Mouse (Mus musculus) MEL (cell line): ENCODE measurements at regions not wholly inside any gene's neighbourhood (a gene's known extent, or its start where the extent isn't known, plus 50 kb on each side); places are given as distances from the start of the nearest gene placed in this dataset.

Source experiments
- DNase-seq: peaks from one replicate; pipeline ENCODE4 v3.0.0; 2011; ENCODE audit warnings: low read depth, low spot score
- H3K27ac ChIP-seq: 2 replicates; pipeline ENCODE4 v1.5.1; 2012; ENCODE audit warnings: low read depth, mild to moderate bottlenecking, control low read depth, low read length, moderate library complexity; ENCODE audit not compliant: control insufficient read depth
- H3K27me3 ChIP-seq, 2 experiments: fragments of 150-350 bp in 1 of 2; sonication (generic) in 1 of 2; 2 replicates each; pipeline ENCODE4 v1.6.1; 2012; ENCODE audit warnings: low read length in 2 of 2, mild to moderate bottlenecking in 2 of 2, improper control_type of control experiment in 1 of 2, moderate library complexity in 1 of 2; ENCODE audit not compliant: insufficient read depth in 2 of 2, control insufficient read depth in 1 of 2
- H3K36me3 ChIP-seq, 2 experiments: 2 replicates each; pipeline ENCODE4 v1.6.1; 2012 to 2014; ENCODE audit warnings: low read length in 2 of 2, improper control_type of control experiment in 1 of 2, inconsistent platforms in 1 of 2, mild to moderate bottlenecking in 1 of 2; ENCODE audit not compliant: insufficient read depth in 2 of 2, control insufficient read depth in 1 of 2
- H3K4me1 ChIP-seq, 2 experiments: fragments of 150-350 bp in 1 of 2; sonication (generic) in 1 of 2; 2 replicates each; pipeline ENCODE4 v1.6.1; 2012; ENCODE audit warnings: low read length in 2 of 2, improper control_type of control experiment in 1 of 2, mild to moderate bottlenecking in 1 of 2; ENCODE audit not compliant: insufficient read depth in 2 of 2, control insufficient read depth in 1 of 2
- H3K4me3 ChIP-seq, 2 experiments: fragments of 150-350 bp in 1 of 2; sonication (generic) in 1 of 2; 2 replicates each; pipeline ENCODE4 v1.5.1; 2012; ENCODE audit warnings: low read depth in 2 of 2, low read length in 2 of 2, mild to moderate bottlenecking in 2 of 2, moderate library complexity in 2 of 2, control low read depth in 1 of 2, improper control_type of control experiment in 1 of 2; ENCODE audit not compliant: control insufficient read depth in 1 of 2, insufficient read depth in 1 of 2
- H3K79me2 ChIP-seq: 2 replicates; pipeline ENCODE4 v1.6.1; 2012; ENCODE audit warnings: mild to moderate bottlenecking, low read length, moderate library complexity; ENCODE audit not compliant: control insufficient read depth, poor library complexity, insufficient read depth
- H3K9ac ChIP-seq: 2 replicates; pipeline ENCODE4 v1.6.1; 2012; ENCODE audit warnings: low read depth, mild to moderate bottlenecking, control low read depth, low read length, moderate library complexity; ENCODE audit not compliant: control insufficient read depth, poor library complexity, severe bottlenecking
- H3K9me3 ChIP-seq: fragments of 150-350 bp; sonication (generic); replicated peaks from 2 replicates; pipeline ENCODE4 v1.6.1; 2012; ENCODE audit warnings: mild to moderate bottlenecking, low read length, improper control_type of control experiment, moderate library complexity; ENCODE audit not compliant: insufficient read depth
- BHLHE40 ChIP-seq: IDR thresholded peaks from 2 replicates; pipeline ENCODE4 v1.6.1; 2012; ENCODE audit warnings: low read depth, mild to moderate bottlenecking, inconsistent platforms, low read length, improper control_type of control experiment, borderline replicate concordance
- CHD2 ChIP-seq: IDR thresholded peaks from 2 replicates; pipeline ENCODE4 v1.6.1; 2011; ENCODE audit warnings: low read length, improper control_type of control experiment
- CTCF ChIP-seq, 3 experiments: IDR thresholded peaks in 2 of 3; conservative IDR thresholded peaks in 1 of 3; 2 replicates each; pipeline ENCODE4 v1.5.1; 2011 to 2012; ENCODE audit warnings: low read length in 3 of 3, low read depth in 2 of 3, mild to moderate bottlenecking in 2 of 3, improper control_type of control experiment in 1 of 3, inconsistent platforms in 1 of 3, mixed read lengths in 1 of 3, moderate library complexity in 1 of 3; ENCODE audit not compliant: control insufficient read depth in 1 of 3, insufficient read depth in 1 of 3, poor library complexity in 1 of 3, severe bottlenecking in 1 of 3
- E2F4 ChIP-seq: IDR thresholded peaks from 2 replicates; pipeline ENCODE4 v1.6.1; 2011; ENCODE audit warnings: low read depth, low read length, improper control_type of control experiment, borderline replicate concordance
- ELF1 ChIP-seq: IDR thresholded peaks from 2 replicates; pipeline ENCODE4 v1.6.1; 2014; ENCODE audit warnings: low read depth, mild to moderate bottlenecking, inconsistent platforms, low read length, improper control_type of control experiment, moderate library complexity
- EP300 ChIP-seq, 2 experiments: IDR thresholded peaks; 2 replicates each; pipeline ENCODE4 v1.6.1; 2011; ENCODE audit warnings: improper control_type of control experiment in 2 of 2, low read length in 2 of 2, low read depth in 1 of 2, mild to moderate bottlenecking in 1 of 2
- GABPA ChIP-seq: IDR thresholded peaks from 2 replicates; pipeline ENCODE4 v1.6.1; 2012; ENCODE audit warnings: low read depth, mild to moderate bottlenecking, inconsistent platforms, low read length, improper control_type of control experiment, moderate library complexity
- GATA1 ChIP-seq: IDR thresholded peaks from 2 replicates; pipeline ENCODE4 v1.6.1; 2011; ENCODE audit warnings: low read depth, low read length, improper control_type of control experiment
- HCFC1 ChIP-seq: IDR thresholded peaks from 2 replicates; pipeline ENCODE4 v1.6.1; 2012; ENCODE audit warnings: low read depth, mild to moderate bottlenecking, inconsistent platforms, low read length, improper control_type of control experiment, moderate library complexity
- KAT2A ChIP-seq: conservative IDR thresholded peaks from 2 replicates; pipeline ENCODE4 v1.6.1; 2012; ENCODE audit warnings: low read depth, low read length, improper control_type of control experiment, inconsistent platforms
- MAFK ChIP-seq: IDR thresholded peaks from 2 replicates; pipeline ENCODE4 v1.6.1; 2011; ENCODE audit warnings: low read depth, mild to moderate bottlenecking, low read length, improper control_type of control experiment, borderline replicate concordance
- MEF2A ChIP-seq: IDR thresholded peaks from 2 replicates; pipeline ENCODE4 v1.6.1; 2014; ENCODE audit warnings: low read depth, mild to moderate bottlenecking, inconsistent platforms, low read length, improper control_type of control experiment; ENCODE audit not compliant: poor library complexity, insufficient replicate concordance, severe bottlenecking; ENCODE audit errors: extremely low read depth
- MXI1 ChIP-seq: IDR thresholded peaks from 2 replicates; pipeline ENCODE4 v1.6.1; 2011; ENCODE audit warnings: mild to moderate bottlenecking, low read depth, low read length, improper control_type of control experiment
- MYB ChIP-seq: IDR thresholded peaks from 2 replicates; pipeline ENCODE4 v1.6.1; 2011; ENCODE audit warnings: mild to moderate bottlenecking, low read depth, low read length, improper control_type of control experiment
- NRF1 ChIP-seq: IDR thresholded peaks from 2 replicates; pipeline ENCODE4 v1.6.1; 2014; ENCODE audit warnings: low read depth, mild to moderate bottlenecking, inconsistent platforms, low read length, improper control_type of control experiment, moderate library complexity; ENCODE audit not compliant: poor library complexity, insufficient read depth, severe bottlenecking
- POLR2AphosphoS2 ChIP-seq: IDR thresholded peaks from 2 replicates; pipeline ENCODE4 v1.6.1; 2011; ENCODE audit warnings: low read length, improper control_type of control experiment
- RAD21 ChIP-seq: IDR thresholded peaks from 2 replicates; pipeline ENCODE4 v1.6.1; 2011; ENCODE audit warnings: mild to moderate bottlenecking, low read depth, low read length, improper control_type of control experiment
- RCOR1 ChIP-seq: IDR thresholded peaks from 2 replicates; pipeline ENCODE4 v1.6.1; 2012; ENCODE audit warnings: low read depth, mild to moderate bottlenecking, inconsistent platforms, low read length, improper control_type of control experiment
- SIN3A ChIP-seq: IDR thresholded peaks from 2 replicates; pipeline ENCODE4 v1.6.1; 2012; ENCODE audit warnings: low read length, improper control_type of control experiment, inconsistent platforms
- SMC3 ChIP-seq: IDR thresholded peaks from 2 replicates; pipeline ENCODE4 v1.6.1; 2011; ENCODE audit warnings: low read depth, low read length, improper control_type of control experiment
- TCF12 ChIP-seq: IDR thresholded peaks from 2 replicates; pipeline ENCODE4 v1.6.1; 2014; ENCODE audit warnings: low read depth, mild to moderate bottlenecking, inconsistent platforms, low read length, improper control_type of control experiment, moderate library complexity
- USF1 ChIP-seq: IDR thresholded peaks from 2 replicates; pipeline ENCODE4 v1.6.1; 2014; ENCODE audit warnings: low read depth, mild to moderate bottlenecking, inconsistent platforms, low read length, improper control_type of control experiment, moderate library complexity
- ZC3H11A ChIP-seq: IDR thresholded peaks from 2 replicates; pipeline ENCODE4 v1.6.1; 2012; ENCODE audit warnings: low read depth, mild to moderate bottlenecking, inconsistent platforms, low read length, improper control_type of control experiment
- ZKSCAN1 ChIP-seq: IDR thresholded peaks from 2 replicates; pipeline ENCODE4 v1.6.1; 2012; ENCODE audit warnings: low read depth, mild to moderate bottlenecking, inconsistent platforms, low read length, improper control_type of control experiment, moderate library complexity

GRCm38 (mm10) chr15:17933875-17934274 lies 884.9 kb upstream of the Cdh10 start:
- no peak overlapping the region for H3K27ac ChIP-seq
- H3K36me3 ChIP-seq: peaks cover 0 to 2% of the 10 kb centered on the region in 2 experiments; a peak in 1 of 4 replicates
- no peaks in the 10 kb centered on the region for H3K9me3 ChIP-seq
- no peaks in the 10 kb centered on the region for H3K27me3 ChIP-seq
- no peak overlapping the region for H3K9ac ChIP-seq
- H3K4me3 ChIP-seq: no peak overlapping the region
- no peaks in the 10 kb centered on the region for H3K79me2 ChIP-seq
- H3K4me1 ChIP-seq: no peaks in the 10 kb centered on the region
- TF ChIP-seq ELF1: no peak
- TF ChIP-seq MAFK: no peak
- no peak for TF ChIP-seq NRF1
- no peak for TF ChIP-seq KAT2A
- no peak for TF ChIP-seq MYB
- no peak for TF ChIP-seq RAD21
- no peak for TF ChIP-seq POLR2AphosphoS2
- TF ChIP-seq CHD2: no peak
- TF ChIP-seq ZC3H11A: no peak
- TF ChIP-seq ZKSCAN1: no peak
- no peak for TF ChIP-seq USF1
- TF ChIP-seq RCOR1: no peak
- TF ChIP-seq CTCF (IDR thresholded peaks at IDR 0.05 in 2 of 3, conservative IDR thresholded peaks at IDR 0.05 in 1 of 3; ENCODE audit: control insufficient read depth in 1 of 3, insufficient read depth in 1 of 3, low read depth in 2 of 3, low read length in 3 of 3, poor library complexity in 1 of 3, severe bottlenecking in 1 of 3): no peak
- TF ChIP-seq BHLHE40: no peak
- no peak for TF ChIP-seq E2F4
- no peak for TF ChIP-seq GATA1
- TF ChIP-seq MEF2A: no peak
- TF ChIP-seq EP300 (IDR thresholded peaks at IDR 0.05; ENCODE audit: low read depth in 1 of 2, low read length in 2 of 2): no peak
- no peak for TF ChIP-seq SMC3
- TF ChIP-seq MXI1: no peak
- no peak for DNase-seq

GRCm38 (mm10) chr15:17935473-17935872 lies 883.3 kb upstream of the Cdh10 start:
- DNase-seq: no peak
- no peak overlapping the region for H3K4me3 ChIP-seq
- no peaks in the 10 kb centered on the region for H3K9me3 ChIP-seq
- H3K9ac ChIP-seq: no peak overlapping the region
- no peak overlapping the region for H3K27ac ChIP-seq
- peaks cover 0 to 2% of the 10 kb centered on the region in 2 experiments; a peak in 1 of 4 replicates for H3K36me3 ChIP-seq
- no peak for TF ChIP-seq HCFC1
- no peak for TF ChIP-seq SIN3A
- TF ChIP-seq GATA1: no peak
- no peak for TF ChIP-seq GABPA
- TF ChIP-seq TCF12: no peak
- no peaks in the 10 kb centered on the region for H3K79me2 ChIP-seq
- H3K27me3 ChIP-seq: no peaks in the 10 kb centered on the region
- H3K4me1 ChIP-seq: no peaks in the 10 kb centered on the region
